Mouse (Mus musculus) C2C12 (cell line): ENCODE results near the gene Gpr88. TPM values are rescaled to one million over a fixed set of nuclear protein-coding genes. Genes with fewer than 3 reads are reported as not detected.

ENCODE experiments used
- H3K27me3 ChIP-seq: one replicate; pipeline ENCODE4 v1.6.1; 2011; ENCODE audit not compliant: control insufficient read depth, insufficient read depth, insufficient read length
- H3K36me3 ChIP-seq: one replicate; pipeline ENCODE4 v1.6.1; 2011; ENCODE audit not compliant: control insufficient read depth, insufficient read depth
- H3K4me3 ChIP-seq: one replicate; pipeline ENCODE4 v1.5.1; 2011; ENCODE audit warnings: mild to moderate bottlenecking, control low read depth; ENCODE audit not compliant: poor library complexity, insufficient read depth, severe bottlenecking
- H3K79me2 ChIP-seq: one replicate; pipeline ENCODE4 v1.6.1; 2011; ENCODE audit not compliant: control insufficient read depth, insufficient read depth
- H3K79me3 ChIP-seq: one replicate; pipeline ENCODE4 v1.6.1; 2011; ENCODE audit warnings: low read depth, control low read depth
- H3ac ChIP-seq: one replicate; pipeline ENCODE3; 2011; ENCODE audit warnings: low read depth; ENCODE audit not compliant: control insufficient read depth, insufficient read length
- CEBPB ChIP-seq: IDR thresholded peaks from one replicate; pipeline ENCODE4 v1.6.1; 2011; ENCODE audit warnings: low read depth, mild to moderate bottlenecking, control low read depth, moderate library complexity
- CTCF ChIP-seq: IDR thresholded peaks from one replicate; pipeline ENCODE4 v1.5.1; 2011; ENCODE audit not compliant: control insufficient read depth, insufficient read depth, insufficient read length
- FOSL1 ChIP-seq: IDR thresholded peaks from one replicate; pipeline ENCODE4 v1.8.0; 2011; ENCODE audit warnings: mild to moderate bottlenecking, low read length; ENCODE audit not compliant: poor library complexity, insufficient read depth, severe bottlenecking
- MAX ChIP-seq: IDR thresholded peaks from one replicate; pipeline ENCODE4 v1.6.1; 2011; ENCODE audit warnings: mild to moderate bottlenecking, control low read depth
- MYOD1 ChIP-seq: IDR thresholded peaks from one replicate; pipeline ENCODE4 v1.6.1; 2011; ENCODE audit warnings: low read depth; ENCODE audit not compliant: control insufficient read depth, insufficient read length
- MYOG ChIP-seq: IDR thresholded peaks from one replicate; pipeline ENCODE4 v1.6.1; 2011; ENCODE audit not compliant: control insufficient read depth, insufficient read length; ENCODE audit errors: extremely low read depth
- USF1 ChIP-seq: IDR thresholded peaks from one replicate; pipeline ENCODE4 v1.6.1; 2011; ENCODE audit warnings: low read depth, mild to moderate bottlenecking, control low read depth, moderate library complexity
- polyA plus RNA-seq: library from polyadenylated mRNA; unstranded; fragments of >200 nt; fragmentation: generic; extraction: Trizol; gene quantifications from one replicate; pipeline ENCODE4 v1.2.1, GENCODE M21; 2012; ENCODE audit warnings: missing spikeins

Gpr88 gene
- polyA plus RNA-seq, 1 experiment, result not detected

GRCm38 (mm10) chr3:116271679-116272078, 18.4 kb upstream of the Gpr88 start:
- no peak overlapping the region for H3K4me3 ChIP-seq
- H3K27me3 ChIP-seq, result no peaks in the 10 kb centered on the region
- H3K36me3 ChIP-seq, result peaks cover 3% of the 10 kb centered on the region
- no peak overlapping the region for H3ac ChIP-seq
- no peaks in the 10 kb centered on the region for H3K79me3 ChIP-seq
- no peaks in the 10 kb centered on the region for H3K79me2 ChIP-seq
- TF ChIP-seq CTCF (no peak), FOSL1 (no peak), CEBPB (no peak), MYOD1 (no peak), MAX (no peak), MYOG (no peak)

- Histone ChIP-seq H3K79me2 (no peaks in the 10 kb centered on the region), H3K27me3 (no peaks in the 10 kb centered on the region), H3ac (no peak overlapping the region), H3K36me3 (no peaks in the 10 kb centered on the region), H3K4me3 (no peak overlapping the region), H3K79me3 (no peaks in the 10 kb centered on the region)
- TF ChIP-seq FOSL1 (no peak), MYOG (no peak), MAX (no peak), CTCF (no peak)
These were observed 13.8 kb upstream of the Gpr88 start for GRCm38 (mm10) chr3:116267036-116267654.

- no peaks in the 10 kb centered on the region for H3K36me3 ChIP-seq
- no peaks in the 10 kb centered on the region for H3K79me2 ChIP-seq
- H3K4me3 ChIP-seq, result no peak overlapping the region
- TF ChIP-seq FOSL1, result no peak
- TF ChIP-seq MYOD1, result no peak
- TF ChIP-seq MAX, result no peak
- H3K79me3 ChIP-seq, result no peaks in the 10 kb centered on the region
- H3ac ChIP-seq, result no peak overlapping the region
- H3K27me3 ChIP-seq, result no peaks in the 10 kb centered on the region
These were observed 13.1 kb upstream of the Gpr88 start for GRCm38 (mm10) chr3:116266360-116266759.

- no peaks in the 10 kb centered on the region for H3K79me2 ChIP-seq
- no peaks in the 10 kb centered on the region for H3K27me3 ChIP-seq
- TF ChIP-seq MAX (no peak), USF1 (no peak), FOSL1 (no peak), MYOD1 (no peak), MYOG (no peak), CTCF (no peak), CEBPB (no peak)
- no peak overlapping the region for H3ac ChIP-seq
- no peak overlapping the region for H3K4me3 ChIP-seq
- no peaks in the 10 kb centered on the region for H3K79me3 ChIP-seq
- H3K36me3 ChIP-seq, result no peaks in the 10 kb centered on the region
These were observed 10.7 kb upstream of the Gpr88 start for GRCm38 (mm10) chr3:116263977-116264376.

- no peaks in the 10 kb centered on the region for H3K79me2 ChIP-seq
- H3K27me3 ChIP-seq, result no peaks in the 10 kb centered on the region
- TF ChIP-seq MAX (no peak), CEBPB (no peak), CTCF (no peak), FOSL1 (no peak), MYOD1 (no peak), USF1 (no peak), MYOG (no peak)
- no peaks in the 10 kb centered on the region for H3K79me3 ChIP-seq
- H3K36me3 ChIP-seq, result no peaks in the 10 kb centered on the region
- no peak overlapping the region for H3ac ChIP-seq
- no peak overlapping the region for H3K4me3 ChIP-seq
These were observed 9.8 kb upstream of the Gpr88 start for GRCm38 (mm10) chr3:116263061-116263460.

- TF ChIP-seq USF1 (no peak), MYOG (no peak), MAX (no peak), CTCF (no peak), FOSL1 (no peak), MYOD1 (no peak), CEBPB (no peak)
These were observed 2.8 kb upstream of the Gpr88 start for GRCm38 (mm10) chr3:116256104-116256503.

More at GRCm38 (mm10) chr3:116256104-116256503, 2.8 kb upstream of the Gpr88 start:
- H3K4me3 ChIP-seq, result no peak overlapping the region
- no peak overlapping the region for H3ac ChIP-seq
- H3K79me2 ChIP-seq, result no peaks in the 10 kb centered on the region
- peaks cover 20% of the 10 kb centered on the region for H3K27me3 ChIP-seq
- H3K36me3 ChIP-seq, result no peaks in the 10 kb centered on the region
- H3K79me3 ChIP-seq, result no peaks in the 10 kb centered on the region
